Mouse (Mus musculus) E14TG2a.4 (cell line): ENCODE results near the gene Ccr5.
"Not testable (repeated sequence)": the region's sequence is repeated elsewhere in the genome, so short reads cannot be mapped to it uniquely, and the experiment has no call there.

ENCODE experiments used
- CTCF ChIP-seq: conservative IDR thresholded peaks from 2 replicates; pipeline ENCODE4 v1.5.1; 2014; ENCODE audit warnings: low read length
- NANOG ChIP-seq: IDR thresholded peaks from 2 replicates; pipeline ENCODE4 v1.6.1; 2014; ENCODE audit warnings: borderline replicate concordance, low read length, mixed read lengths

GRCm38 (mm10) chr9:124134919-124135318, 13.6 kb downstream of the Ccr5 start:
- TF ChIP-seq CTCF, NANOG: not testable (repeated sequence)
